ENCODE assay signal across 8 mouse cellular contexts in the genomic region with DNA sequence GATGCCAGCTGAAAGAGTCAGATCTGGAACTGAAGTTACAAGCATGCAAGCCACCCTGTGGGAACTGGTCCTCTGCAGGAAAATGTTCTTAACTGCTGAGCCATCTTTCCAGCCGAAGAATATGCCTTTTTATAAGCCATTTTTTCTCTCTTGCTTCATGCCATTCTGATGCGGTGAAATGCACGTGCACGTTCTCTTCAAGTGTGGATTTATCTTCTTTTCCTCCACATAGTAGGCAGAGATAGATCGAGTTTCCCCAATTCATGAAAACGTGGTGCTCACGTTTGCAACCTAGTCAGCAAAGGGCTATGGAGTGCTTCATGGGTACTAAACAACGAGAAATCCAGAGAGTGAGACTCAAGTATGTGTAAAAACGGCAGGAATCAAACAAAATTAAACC. TPM values are rescaled to one million over a fixed set of nuclear protein-coding genes. Genes with fewer than 3 reads are reported as not detected.
DNase-seq lines count a peak whose midpoint lies in the region; ATAC-seq lines count a peak whose summit lies in the region.

No protein-coding gene starts in this region.

- H3K9me3 ChIP-seq in heart, embryonic 14.5 days (ENCODE audit: control insufficient read depth, low read length) = no peaks in the 10 kb centered on the region
- H3K9me3 ChIP-seq in hindbrain, embryonic 14.5 days (ENCODE audit: control insufficient read depth, low read length) = no peaks in the 10 kb centered on the region
- no peaks in the 10 kb centered on the region for H3K9me3 ChIP-seq in midbrain, embryonic 13.5 days

- peaks cover 12 to 24% of the 10 kb centered on the region in 2 experiments for H3K4me1 ChIP-seq in heart, embryonic 14.5 days (ENCODE audit: control insufficient read depth in 2 of 2, insufficient read depth in 2 of 2, low read length in 2 of 2)
- peaks cover 33% of the 10 kb centered on the region for H3K4me1 ChIP-seq in hindbrain, embryonic 14.5 days (replicated peaks; ENCODE audit: control insufficient read depth, insufficient read depth, low read length)
- peaks cover 36% of the 10 kb centered on the region for H3K4me1 ChIP-seq in midbrain, embryonic 13.5 days (replicated peaks)

- no peak overlapping the region for H3K9ac ChIP-seq in heart, embryonic 14.5 days (ENCODE audit: low read length)
- 0 out of 2 replicates have a peak overlapping the region, but pooled peaks have one; percentile 9 for H3K9ac ChIP-seq in hindbrain, embryonic 14.5 days
- H3K9ac ChIP-seq in midbrain, embryonic 13.5 days (replicated peaks) = 0 out of 2 replicates have a peak overlapping the region, but pooled peaks have one; percentile 39

- no peak overlapping the region for H3K27ac ChIP-seq in heart, embryonic 14.5 days (replicated peaks in 1 of 2; ENCODE audit: control insufficient read depth in 1 of 2, insufficient read depth in 1 of 2, low read depth in 2 of 2, low read length in 2 of 2)
- no peak overlapping the region for H3K27ac ChIP-seq in hindbrain, embryonic 14.5 days
- no peak overlapping the region for H3K27ac ChIP-seq in midbrain, embryonic 13.5 days

- H3K27me3 ChIP-seq in heart, embryonic 14.5 days (ENCODE audit: control insufficient read depth, insufficient read depth, low read length) = no peaks in the 10 kb centered on the region
- H3K27me3 ChIP-seq in hindbrain, embryonic 14.5 days (ENCODE audit: control insufficient read depth, insufficient read depth, low read length) = no peaks in the 10 kb centered on the region
- no peaks in the 10 kb centered on the region for H3K27me3 ChIP-seq in midbrain, embryonic 13.5 days

- peak overlapping the region in 1 of 2 experiments; percentile 35; a peak in 2 of 4 replicates for H3K4me3 ChIP-seq in heart, embryonic 14.5 days (ENCODE audit: control insufficient read depth in 1 of 2, insufficient read depth in 1 of 2, low read depth in 1 of 2, low read length in 2 of 2)
- H3K4me3 ChIP-seq in hindbrain, embryonic 14.5 days (replicated peaks; ENCODE audit: low read length) = peak overlapping the region; percentile 85
- H3K4me3 ChIP-seq in midbrain, embryonic 13.5 days (replicated peaks) = peak overlapping the region; percentile 98

- peaks cover 33% of the 10 kb centered on the region for H3K36me3 ChIP-seq in heart, embryonic 14.5 days (ENCODE audit: control insufficient read depth, insufficient read depth, low read length)
- H3K36me3 ChIP-seq in hindbrain, embryonic 14.5 days (replicated peaks; ENCODE audit: control insufficient read depth, insufficient read depth) = peaks cover 30% of the 10 kb centered on the region
- peaks cover 42% of the 10 kb centered on the region for H3K36me3 ChIP-seq in midbrain, embryonic 13.5 days

- 22% methylated on average over 9 of the region's 9 CpGs for WGBS in heart, embryonic 14.5 days
- 29% methylated on average over 9 of the region's 9 CpGs for WGBS in hindbrain, embryonic 14.5 days
- WGBS in midbrain, embryonic 13.5 days = 24% methylated on average over 9 of the region's 9 CpGs

- no peak for ATAC-seq in heart, embryonic 14.5 days (ENCODE audit: insufficient number of reproducible peaks, insufficient read depth, low FRiP score, low read depth)
- no peak for ATAC-seq in hindbrain, embryonic 14.5 days (ENCODE audit: low FRiP score)
- ATAC-seq in midbrain, embryonic 13.5 days = no peak

- peak overlapping the region; percentile 58 for H3K4me2 ChIP-seq in heart, embryonic 14.5 days (ENCODE audit: low read length)
- H3K4me2 ChIP-seq in hindbrain, embryonic 14.5 days (replicated peaks) = peak overlapping the region; percentile 52
- H3K4me2 ChIP-seq in midbrain, embryonic 13.5 days (replicated peaks) = peak overlapping the region; percentile 68

- no peak for DNase-seq in heart, adult 9 months (ENCODE audit: low spot score in 2 of 2)
- DNase-seq in Muller cell, postnatal 12 days (ENCODE audit: inconsistent ontology term) = peak; percentile 17
- no peak for DNase-seq in hindbrain, embryonic 14.5 days (ENCODE audit: low spot score)
- no peak for DNase-seq in thymus, postnatal 36 days
- DNase-seq in adrenal gland, adult 2 months = no peak
- DNase-seq in left cerebral cortex, adult 11 months (ENCODE audit: low spot score) = no peak

RNA-seq across cellular contexts. Expression of a gene that starts 1.2 kb away (rescaled TPM):
- polyA plus RNA-seq in heart, embryonic 14.5 days (2014; fragmentation: Nextera tagmentation; extraction: Ambion mirVana) = 30.4 and 32.4 TPM in 2 replicates
- polyA plus RNA-seq in hindbrain, embryonic 14.5 days (2014; fragmentation: Nextera tagmentation; extraction: Ambion mirVana) = 34.4 and 39.2 TPM in 2 replicates
- 48.7 and 57.8 TPM in 2 replicates for polyA plus RNA-seq in midbrain, embryonic 13.5 days (2015; fragmentation: Nextera tagmentation; extraction: Ambion mirVana)
- 10 to 100 TPM; 52.6 to 61.5 TPM for total RNA-seq in adrenal gland, adult 2 months (2021)
- polyA plus RNA-seq in adrenal gland, adult 2 months (2012; rRNA removed) = 83.3 and 103 TPM in 2 replicates

RNA-seq across cellular contexts. Expression of a gene that starts 14.1 kb away (rescaled TPM):
- 51.9 and 54.8 TPM in 2 replicates for polyA plus RNA-seq in heart, embryonic 14.5 days (2014; fragmentation: Nextera tagmentation; extraction: Ambion mirVana)
- 79.5 and 80.8 TPM in 2 replicates for polyA plus RNA-seq in hindbrain, embryonic 14.5 days (2014; fragmentation: Nextera tagmentation; extraction: Ambion mirVana)
- polyA plus RNA-seq in midbrain, embryonic 13.5 days (2015; fragmentation: Nextera tagmentation; extraction: Ambion mirVana) = 114 and 117 TPM in 2 replicates
- 10 to 100 TPM; 36.8 to 53.1 TPM for total RNA-seq in adrenal gland, adult 2 months (2021)
- 20.5 and 33.7 TPM in 2 replicates for polyA plus RNA-seq in adrenal gland, adult 2 months (2012; rRNA removed)

RNA-seq across cellular contexts. Expression of a gene that starts 14.1 kb away (rescaled TPM):
- polyA plus RNA-seq in heart, embryonic 14.5 days (2014; fragmentation: Nextera tagmentation; extraction: Ambion mirVana) = 13.7 and 18.2 TPM in 2 replicates
- 27.0 and 31.7 TPM in 2 replicates for polyA plus RNA-seq in hindbrain, embryonic 14.5 days (2014; fragmentation: Nextera tagmentation; extraction: Ambion mirVana)
- polyA plus RNA-seq in midbrain, embryonic 13.5 days (2015; fragmentation: Nextera tagmentation; extraction: Ambion mirVana) = 30.8 and 38.9 TPM in 2 replicates
- total RNA-seq in adrenal gland, adult 2 months (2021) = 10 to 100 TPM; 24.1 to 26.2 TPM
- 3.4 and 4.0 TPM in 2 replicates for polyA plus RNA-seq in adrenal gland, adult 2 months (2012; rRNA removed)

RNA-seq across cellular contexts. Expression of a gene that starts 21.8 kb away (rescaled TPM):
- polyA plus RNA-seq in heart, embryonic 14.5 days (2014; fragmentation: Nextera tagmentation; extraction: Ambion mirVana) = 15.5 and 16.0 TPM in 2 replicates
- 10.5 and 11.7 TPM in 2 replicates for polyA plus RNA-seq in hindbrain, embryonic 14.5 days (2014; fragmentation: Nextera tagmentation; extraction: Ambion mirVana)
- 16.5 and 16.8 TPM in 2 replicates for polyA plus RNA-seq in midbrain, embryonic 13.5 days (2015; fragmentation: Nextera tagmentation; extraction: Ambion mirVana)
- 10 to 100 TPM; 13.2 to 14.4 TPM for total RNA-seq in adrenal gland, adult 2 months (2021)
- polyA plus RNA-seq in adrenal gland, adult 2 months (2012; rRNA removed) = 2.9 and 3.1 TPM in 2 replicates

RNA-seq across cellular contexts. Expression of a gene that starts 26.7 kb away (rescaled TPM):
- 962 and 1,026 TPM in 2 replicates for polyA plus RNA-seq in heart, embryonic 14.5 days (2014; fragmentation: Nextera tagmentation; extraction: Ambion mirVana)
- 503 and 642 TPM in 2 replicates for polyA plus RNA-seq in hindbrain, embryonic 14.5 days (2014; fragmentation: Nextera tagmentation; extraction: Ambion mirVana)
- 440 and 458 TPM in 2 replicates for polyA plus RNA-seq in midbrain, embryonic 13.5 days (2015; fragmentation: Nextera tagmentation; extraction: Ambion mirVana)
- 100 to 1,000 TPM; 829 to 842 TPM for total RNA-seq in adrenal gland, adult 2 months (2021)
- polyA plus RNA-seq in adrenal gland, adult 2 months (2012; rRNA removed) = 217 and 245 TPM in 2 replicates
